Mouse (Mus musculus): ENCODE measurements at regions not wholly inside any gene's neighbourhood (a gene's known extent, or its start where the extent isn't known, plus 50 kb on each side); places are given as distances from the start of the nearest gene placed in this dataset.

- Histone ChIP-seq H3K4me3 (ENCODE audit: insufficient read depth in 1 of 2, low read depth in 1 of 2, low read length in 2 of 2, poor library complexity in 1 of 2, severe bottlenecking in 1 of 2) (no peak overlapping the region), H3K4me1 (ENCODE audit: control insufficient read depth in 2 of 2, insufficient read depth in 2 of 2, low read length in 2 of 2, poor library complexity in 1 of 2) (no peaks in the 10 kb centered on the region), H3K9ac (ENCODE audit: insufficient read depth, low read depth, low read length, poor library complexity, severe bottlenecking) (no peak overlapping the region), H3K36me3 (ENCODE audit: control insufficient read depth, insufficient read depth, low read length, poor library complexity, severe bottlenecking) (no peaks in the 10 kb centered on the region), H3K9me3 (ENCODE audit: control insufficient read depth, insufficient read depth, low read depth, low read length) (no peaks in the 10 kb centered on the region), H3K27ac (ENCODE audit: insufficient read depth, low read depth, low read length, poor library complexity, severe bottlenecking) (no peak overlapping the region)
- TF ChIP-seq CHD2 (IDR thresholded peaks at IDR 0.05; ENCODE audit: low read depth, low read length) (no peak), ZNF384 (IDR thresholded peaks at IDR 0.05; ENCODE audit: low read depth, low read length) (no peak), MAFK (IDR thresholded peaks at IDR 0.05; ENCODE audit: insufficient read depth, low read depth, low read length) (no peak), HCFC1 (IDR thresholded peaks at IDR 0.05; ENCODE audit: borderline replicate concordance, insufficient read depth, low read length) (no peak), ZC3H11A (IDR thresholded peaks at IDR 0.05; ENCODE audit: borderline replicate concordance, low read depth, low read length) (no peak)
- no peak for DNase-seq (ENCODE audit: low read depth, low spot score)
- in situ Hi-C loops (cut with MboI; ENCODE audit: low sequenced_read_pairs in 2 of 2, unreplicated experiment in 2 of 2): no loop called here
These were observed 210.3 kb upstream of the Btbd3 start for GRCm38 (mm10) chr2:138045933-138046642.

GRCm38 (mm10) chr2:138040706-138041105 lies 215.7 kb upstream of the Btbd3 start:
- no peak for DNase-seq (ENCODE audit: low read depth, low spot score)
- no peak for TF ChIP-seq HCFC1 (IDR thresholded peaks at IDR 0.05; ENCODE audit: borderline replicate concordance, insufficient read depth, low read length)
- no peak for TF ChIP-seq MAFK (IDR thresholded peaks at IDR 0.05; ENCODE audit: insufficient read depth, low read depth, low read length)
- in situ Hi-C loops (cut with MboI; ENCODE audit: low sequenced_read_pairs in 2 of 2, unreplicated experiment in 2 of 2): no loop called here

GRCm38 (mm10) chr2:138040302-138040701 lies 216.1 kb upstream of the Btbd3 start:
- Histone ChIP-seq H3K36me3 (ENCODE audit: control insufficient read depth, insufficient read depth, low read length, poor library complexity, severe bottlenecking) (no peaks in the 10 kb centered on the region), H3K27ac (ENCODE audit: insufficient read depth, low read depth, low read length, poor library complexity, severe bottlenecking) (no peak overlapping the region), H3K4me1 (ENCODE audit: control insufficient read depth in 2 of 2, insufficient read depth in 2 of 2, low read length in 2 of 2, poor library complexity in 1 of 2) (no peaks in the 10 kb centered on the region), H3K9me3 (ENCODE audit: control insufficient read depth, insufficient read depth, low read depth, low read length) (no peaks in the 10 kb centered on the region), H3K9ac (ENCODE audit: insufficient read depth, low read depth, low read length, poor library complexity, severe bottlenecking) (no peak overlapping the region), H3K4me3 (ENCODE audit: insufficient read depth in 1 of 2, low read depth in 1 of 2, low read length in 2 of 2, poor library complexity in 1 of 2, severe bottlenecking in 1 of 2) (no peak overlapping the region)
- TF ChIP-seq ZC3H11A (IDR thresholded peaks at IDR 0.05; ENCODE audit: borderline replicate concordance, low read depth, low read length) (no peak), ZNF384 (IDR thresholded peaks at IDR 0.05; ENCODE audit: low read depth, low read length) (no peak), HCFC1 (IDR thresholded peaks at IDR 0.05; ENCODE audit: borderline replicate concordance, insufficient read depth, low read length) (no peak), CHD2 (IDR thresholded peaks at IDR 0.05; ENCODE audit: low read depth, low read length) (no peak), MAFK (IDR thresholded peaks at IDR 0.05; ENCODE audit: insufficient read depth, low read depth, low read length) (no peak)
- in situ Hi-C loops (cut with MboI; ENCODE audit: low sequenced_read_pairs in 2 of 2, unreplicated experiment in 2 of 2): no loop called here
- DNase-seq (ENCODE audit: low read depth, low spot score): no peak

More at GRCm38 (mm10) chr2:138040706-138041105, 215.7 kb upstream of the Btbd3 start:
- Histone ChIP-seq H3K27ac (ENCODE audit: insufficient read depth, low read depth, low read length, poor library complexity, severe bottlenecking) (no peak overlapping the region), H3K36me3 (ENCODE audit: control insufficient read depth, insufficient read depth, low read length, poor library complexity, severe bottlenecking) (no peaks in the 10 kb centered on the region), H3K4me1 (ENCODE audit: control insufficient read depth in 2 of 2, insufficient read depth in 2 of 2, low read length in 2 of 2, poor library complexity in 1 of 2) (no peaks in the 10 kb centered on the region), H3K9ac (ENCODE audit: insufficient read depth, low read depth, low read length, poor library complexity, severe bottlenecking) (no peak overlapping the region), H3K9me3 (ENCODE audit: control insufficient read depth, insufficient read depth, low read depth, low read length) (no peaks in the 10 kb centered on the region), H3K4me3 (ENCODE audit: insufficient read depth in 1 of 2, low read depth in 1 of 2, low read length in 2 of 2, poor library complexity in 1 of 2, severe bottlenecking in 1 of 2) (no peak overlapping the region)

GRCm38 (mm10) chr2:138034123-138034736 lies 222.1 kb upstream of the Btbd3 start:
- no peak for TF ChIP-seq CHD2 (IDR thresholded peaks at IDR 0.05; ENCODE audit: low read depth, low read length)
- TF ChIP-seq HCFC1 (IDR thresholded peaks at IDR 0.05; ENCODE audit: borderline replicate concordance, insufficient read depth, low read length): no peak
- no peak for TF ChIP-seq ZC3H11A (IDR thresholded peaks at IDR 0.05; ENCODE audit: borderline replicate concordance, low read depth, low read length)
- TF ChIP-seq MAFK (IDR thresholded peaks at IDR 0.05; ENCODE audit: insufficient read depth, low read depth, low read length): no peak
- Histone ChIP-seq H3K9ac (ENCODE audit: insufficient read depth, low read depth, low read length, poor library complexity, severe bottlenecking) (no peak overlapping the region), H3K36me3 (ENCODE audit: control insufficient read depth, insufficient read depth, low read length, poor library complexity, severe bottlenecking) (no peaks in the 10 kb centered on the region), H3K27ac (ENCODE audit: insufficient read depth, low read depth, low read length, poor library complexity, severe bottlenecking) (no peak overlapping the region), H3K4me1 (ENCODE audit: control insufficient read depth in 2 of 2, insufficient read depth in 2 of 2, low read length in 2 of 2, poor library complexity in 1 of 2) (no peaks in the 10 kb centered on the region), H3K9me3 (ENCODE audit: control insufficient read depth, insufficient read depth, low read depth, low read length) (no peaks in the 10 kb centered on the region), H3K4me3 (ENCODE audit: insufficient read depth in 1 of 2, low read depth in 1 of 2, low read length in 2 of 2, poor library complexity in 1 of 2, severe bottlenecking in 1 of 2) (no peak overlapping the region)
- DNase-seq (ENCODE audit: low read depth, low spot score): no peak
- in situ Hi-C loops (cut with MboI; ENCODE audit: low sequenced_read_pairs in 2 of 2, unreplicated experiment in 2 of 2): no loop called here

Data from ES-E14 (cell line).